Mouse (Mus musculus) large intestine, adult 2 months (tissue): Measurements from ENCODE around the gene Tagln2. TPM values are rescaled to one million over a fixed set of nuclear protein-coding genes. Genes with fewer than 3 reads are reported as not detected.

Experiments
- DNase-seq: peaks from one replicate; pipeline ENCODE4 v3.0.0-alpha.2; 2012; ENCODE audit warnings: low read depth, low spot score
- WGBS: fragments of 180-500 bp; shearing (Covaris S2); methylation state at CpG from one replicate; pipeline ENCODE4 v1.1.7; 2018; 5-methylcytosine and 5-hydroxymethylcytosine counted together
- polyA plus RNA-seq: library from polyadenylated mRNA; depleted of rRNA; stranded (reverse); fragments of >200 nt; gene quantifications from 2 replicates; pipeline ENCODE4 v1.2.3, GENCODE M21; 2012

The Tagln2 gene
- polyA plus RNA-seq, 1 experiment = 301 TPM

- DNase-seq = no peak
- WGBS = 6% methylated on average over 28 of the region's 28 CpGs
Observed at GRCm38 (mm10) chr1:172520576-172521440, 21.0 kb downstream of the Tagln2 start, which contains the start of gene Cfap45. Cfap45 (plus strand) TSS chr1:172520801.

- 26% methylated on average over 7 of the region's 7 CpGs for WGBS
- DNase-seq = no peak
Observed at GRCm38 (mm10) chr1:172522524-172522923, 22.7 kb downstream of the Tagln2 start.

GRCm38 (mm10) chr1:172523699-172524101 is 23.9 kb downstream of the Tagln2 start:
- no peak for DNase-seq

DNA sequence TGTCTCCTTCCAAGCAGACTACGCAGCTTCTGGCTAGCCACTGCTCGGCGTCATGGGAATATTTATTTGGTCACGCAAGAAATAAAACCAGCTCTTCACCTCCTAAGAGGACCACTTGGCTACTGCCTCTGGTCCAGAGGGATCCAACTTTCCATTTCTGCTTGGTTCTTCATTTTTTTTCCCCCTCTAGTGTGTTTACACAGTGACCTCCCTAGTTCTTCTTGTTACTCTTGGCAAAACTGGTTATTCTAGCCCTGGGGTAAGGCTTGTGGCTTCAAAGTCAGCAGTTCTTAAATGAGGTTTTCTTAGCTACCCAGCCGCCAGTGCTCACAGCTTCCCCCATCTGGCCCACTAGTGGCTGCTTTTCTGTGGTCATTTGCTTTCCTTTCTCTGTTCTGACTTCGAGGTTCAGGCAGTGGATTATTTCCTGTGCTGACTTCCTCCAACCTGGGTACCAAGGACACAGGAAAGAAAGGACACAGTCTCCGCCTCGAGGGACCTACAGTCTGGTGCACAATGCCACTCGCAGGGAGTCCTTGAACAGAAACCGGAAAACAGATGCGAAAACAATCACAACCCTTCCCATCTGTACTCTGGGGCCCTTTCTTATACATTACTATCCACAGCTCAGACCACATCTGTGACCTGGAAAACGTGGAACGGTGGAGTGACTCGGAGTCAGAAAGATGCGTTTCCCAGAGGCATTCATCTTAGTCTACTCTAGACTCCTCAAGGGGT is 25.3 kb downstream of the Tagln2 start:
- 22% methylated on average over 15 of the region's 15 CpGs for WGBS
- DNase-seq = no peak

More at GRCm38 (mm10) chr1:172523699-172524101, 23.9 kb downstream of the Tagln2 start:
- 61% methylated on average over 12 of the region's 12 CpGs for WGBS

DNA sequence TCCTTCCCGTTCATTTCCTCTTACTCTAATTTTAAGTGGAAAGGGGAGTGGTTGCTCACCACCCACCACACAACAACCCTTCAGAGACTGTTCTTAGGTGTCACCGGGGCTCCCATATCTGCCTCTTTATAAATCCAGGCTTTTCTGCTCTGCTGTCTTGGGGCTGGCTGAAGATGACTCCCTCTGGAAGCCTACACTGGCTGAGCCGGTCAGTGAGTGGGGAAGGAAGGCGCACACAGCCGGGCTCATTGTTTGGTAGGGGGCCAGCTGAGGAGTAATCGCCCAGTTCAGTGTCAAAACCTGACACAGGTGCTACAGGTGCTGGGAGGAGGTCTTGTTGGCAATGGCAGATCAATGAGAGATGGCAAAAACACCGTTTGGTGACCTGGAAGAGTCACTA is 26.1 kb downstream of the Tagln2 start:
- WGBS = 74% methylated on average over 7 of the region's 7 CpGs

GRCm38 (mm10) chr1:172526380-172527081 is 26.7 kb downstream of the Tagln2 start:
- WGBS = 69% methylated on average over 23 of the region's 23 CpGs
- no peak for DNase-seq

More for the DNA sequence above, 26.1 kb downstream of the Tagln2 start:
- no peak for DNase-seq

- DNase-seq = no peak
- 95% methylated on average over 10 of the region's 10 CpGs for WGBS
Observed at GRCm38 (mm10) chr1:172527431-172527830, 27.6 kb downstream of the Tagln2 start.

GRCm38 (mm10) chr1:172528701-172529100 is 28.9 kb downstream of the Tagln2 start:
- WGBS = 5% methylated on average over 7 of the region's 7 CpGs
- no peak for DNase-seq

- WGBS = 25% methylated on average over 8 of the region's 8 CpGs
- DNase-seq = no peak
Observed at GRCm38 (mm10) chr1:172530544-172531220, 30.8 kb downstream of the Tagln2 start.

GRCm38 (mm10) chr1:172532551-172532950 is 32.7 kb downstream of the Tagln2 start:
- WGBS = 9% methylated on average over 13 of the region's 13 CpGs
- no peak for DNase-seq

DNA sequence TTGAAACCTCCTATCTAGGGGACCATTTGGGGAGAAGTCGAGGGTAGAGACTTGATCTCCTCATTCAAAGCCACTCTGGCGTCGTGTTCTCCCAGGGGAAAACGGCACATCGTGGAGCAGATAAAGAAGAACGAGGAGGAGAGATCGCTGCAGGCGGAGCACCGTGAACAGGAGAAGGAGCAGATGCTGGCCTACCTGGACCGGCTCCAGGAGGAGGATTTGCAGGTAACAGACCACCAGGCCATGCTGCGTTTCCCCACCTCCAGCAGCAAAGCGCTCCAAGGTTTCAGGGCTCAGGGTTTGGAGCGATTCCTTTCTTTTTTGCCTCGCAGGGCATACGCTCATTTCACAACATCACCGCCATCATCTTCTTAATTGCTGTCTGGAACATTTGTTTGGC is 35.3 kb downstream of the Tagln2 start:
- DNase-seq = no peak
- WGBS = 84% methylated on average over 16 of the region's 16 CpGs

- DNase-seq = no peak
- 27% methylated on average over 6 of the region's 6 CpGs for WGBS
Observed at GRCm38 (mm10) chr1:172539827-172540226, 40.0 kb downstream of the Tagln2 start.

DNA sequence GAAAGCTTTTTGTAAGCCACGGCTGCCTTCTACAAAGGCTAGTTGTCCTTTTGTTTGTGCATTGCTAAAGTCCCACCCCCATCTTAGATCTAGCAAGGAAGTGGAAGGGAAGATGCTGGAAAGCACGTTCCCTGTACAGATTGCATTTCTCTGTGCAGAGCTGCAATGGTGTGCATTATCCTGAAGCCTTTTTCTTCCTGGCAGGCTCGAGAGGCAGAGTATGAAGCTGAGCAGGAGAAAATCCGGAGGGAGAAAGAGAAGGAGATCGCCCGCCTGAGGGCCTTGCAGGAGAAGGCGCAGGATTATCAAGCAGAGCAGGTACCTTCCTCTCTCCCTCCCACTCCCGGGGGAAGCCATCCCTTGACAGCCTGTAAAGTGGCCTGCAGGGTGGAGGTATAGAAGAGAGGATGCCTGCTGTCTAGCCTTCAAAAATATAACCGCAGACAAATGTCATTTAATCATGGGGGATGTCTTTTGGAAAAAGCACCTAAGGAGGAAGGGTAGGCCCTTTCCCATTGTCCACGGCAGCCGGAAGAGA is 40.5 kb downstream of the Tagln2 start:
- WGBS = 59% methylated on average over 11 of the region's 11 CpGs
- DNase-seq = no peak

DNA sequence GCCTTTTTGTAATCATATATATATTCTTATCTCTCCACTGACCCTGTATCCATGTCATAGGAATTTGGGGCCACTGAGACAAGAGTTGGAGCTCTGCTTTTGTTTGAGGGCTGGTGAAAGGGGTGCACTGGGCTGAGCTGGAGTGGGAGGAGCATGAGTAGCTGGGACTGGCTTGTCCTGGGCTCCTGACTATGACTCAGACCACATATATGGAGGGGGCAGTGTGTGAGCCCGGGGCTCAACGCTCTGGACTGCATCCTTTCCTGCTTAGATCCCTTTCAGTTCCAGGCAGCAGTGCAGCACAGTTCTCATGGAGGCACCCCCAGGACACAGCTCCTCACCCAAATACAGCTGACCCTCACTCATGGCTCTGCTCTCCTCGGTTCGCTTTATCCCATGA is 46.2 kb downstream of the Tagln2 start:
- 92% methylated on average over 4 of the region's 4 CpGs for WGBS
- no peak for DNase-seq

GRCm38 (mm10) chr1:172548501-172548900 is 48.7 kb downstream of the Tagln2 start:
- 74% methylated on average over 7 of the region's 7 CpGs for WGBS
- DNase-seq = no peak

GRCm38 (mm10) chr1:172549314-172549713 is 49.5 kb downstream of the Tagln2 start:
- DNase-seq = no peak
- WGBS = 15% methylated on average over 2 of the region's 2 CpGs

GRCm38 (mm10) chr1:172549717-172550116 is 49.9 kb downstream of the Tagln2 start:
- DNase-seq = no peak
- 6% methylated on average over 8 of the region's 8 CpGs for WGBS

DNA sequence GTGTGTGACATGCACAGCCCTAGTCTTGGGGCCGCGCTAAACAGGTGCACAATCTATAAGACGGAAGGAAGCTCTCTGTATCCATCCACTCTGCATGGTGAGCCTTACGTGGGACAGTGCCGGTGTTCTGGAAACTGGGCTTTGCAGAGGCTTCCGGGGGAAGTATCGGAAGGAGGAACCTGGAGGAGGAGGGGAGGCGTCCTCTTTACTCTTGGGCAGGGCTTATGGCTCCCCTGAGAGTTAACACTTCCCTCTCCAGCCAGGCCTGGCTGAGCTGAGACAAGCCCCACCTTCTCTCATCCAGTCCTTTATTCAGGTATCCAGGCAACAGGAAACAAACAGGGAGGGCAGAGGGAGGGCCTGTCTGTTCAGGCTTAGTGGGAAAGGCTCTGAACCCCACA is 50.7 kb downstream of the Tagln2 start:
- 1% methylated on average over 8 of the region's 8 CpGs for WGBS
- DNase-seq = no peak

- 20% methylated on average over 7 of the region's 7 CpGs for WGBS
- no peak for DNase-seq
Observed at GRCm38 (mm10) chr1:172551009-172551408, 51.2 kb downstream of the Tagln2 start.
